Mouse (Mus musculus) liver, embryonic 14.5 days (tissue): ENCODE measurements around the gene Lpp.

ENCODE experiments used
- CTCF ChIP-seq: IDR thresholded peaks from 2 replicates; pipeline ENCODE4 v1.5.1; 2016; ENCODE audit warnings: antibody characterized with exemption, low read depth, control low read depth
- EP300 ChIP-seq: IDR thresholded peaks from 2 replicates; pipeline ENCODE4 v1.6.1; 2016; ENCODE audit warnings: antibody characterized with exemption, low read depth

- TF ChIP-seq CTCF (no peak), EP300 (no peak)
Observed at GRCm38 (mm10) chr16:24418022-24418421, 24.7 kb downstream of the Lpp start.
